Mouse (Mus musculus) forebrain, embryonic 11.5 days (tissue): Measurements from ENCODE around the gene Spata6. TPM values are rescaled to one million over a fixed set of nuclear protein-coding genes. Genes with fewer than 3 reads are reported as not detected.

Experiments
- ATAC-seq: fragments of 200-750 bp; cut with Nextera tagmentation; replicated peaks from 2 replicates; pipeline ENCODE4 v1.8.0; 2017; ENCODE audit warnings: moderate TSS enrichment; ENCODE audit not compliant: low FRiP score
- DNase-seq: peaks from one replicate; pipeline ENCODE4 v3.0.0-alpha.2; 2017; ENCODE audit warnings: low spot score
- H3K27ac ChIP-seq: fragments of 300-500 bp; sonication (generic); 2 replicates; pipeline ENCODE4 v1.5.1; 2014; ENCODE audit warnings: low read depth, low read length
- H3K27me3 ChIP-seq: fragments of 300-500 bp; sonication (generic); 2 replicates; pipeline ENCODE4 v1.6.1; 2014; ENCODE audit warnings: mild to moderate bottlenecking, low read length, mixed read lengths; ENCODE audit not compliant: control insufficient read depth, insufficient read depth
- H3K36me3 ChIP-seq: fragments of 300-500 bp; sonication (generic); 2 replicates; pipeline ENCODE4 v1.6.1; 2014; ENCODE audit warnings: mild to moderate bottlenecking, low read length, moderate library complexity, mixed read lengths; ENCODE audit not compliant: control insufficient read depth, insufficient read depth
- H3K4me1 ChIP-seq: fragments of 300-500 bp; sonication (generic); replicated peaks from 2 replicates; pipeline ENCODE4 v1.6.1; 2014; ENCODE audit warnings: low read length, mixed read lengths; ENCODE audit not compliant: control insufficient read depth, insufficient read depth
- H3K4me2 ChIP-seq: fragments of 300-500 bp; sonication (generic); 2 replicates; pipeline ENCODE4 v1.6.1; 2014; ENCODE audit warnings: low read depth, mild to moderate bottlenecking, low read length, moderate library complexity, mixed read lengths; ENCODE audit not compliant: severe bottlenecking
- H3K4me3 ChIP-seq: fragments of 300-500 bp; sonication (generic); 2 replicates; pipeline ENCODE4 v1.5.1; 2014; ENCODE audit warnings: low read depth, low read length
- H3K9ac ChIP-seq: fragments of 300-500 bp; sonication (generic); 2 replicates; pipeline ENCODE4 v1.6.1; 2014; ENCODE audit warnings: low read length
- H3K9me3 ChIP-seq: fragments of 300-500 bp; sonication (generic); 2 replicates; pipeline ENCODE4 v1.6.1; 2016; ENCODE audit warnings: low read length, mixed read lengths; ENCODE audit not compliant: control insufficient read depth
- WGBS: fragments of 180-500 bp; shearing (Covaris S2); extraction: QIAGEN DNeasy Blood & Tissue Kit; methylation state at CpG from one replicate; pipeline ENCODE4 v1.1.7; 2014; 5-methylcytosine and 5-hydroxymethylcytosine counted together
- polyA plus RNA-seq: library from polyadenylated mRNA; unstranded; fragments of >200 nt; fragmentation: Nextera tagmentation; extraction: Ambion mirVana; gene quantifications from 2 replicates; pipeline ENCODE4 v1.2.1, GENCODE M21; 2014

Spata6 gene
- polyA plus RNA-seq, 1 experiment from 2014 or later, result 32.9 TPM

DNA sequence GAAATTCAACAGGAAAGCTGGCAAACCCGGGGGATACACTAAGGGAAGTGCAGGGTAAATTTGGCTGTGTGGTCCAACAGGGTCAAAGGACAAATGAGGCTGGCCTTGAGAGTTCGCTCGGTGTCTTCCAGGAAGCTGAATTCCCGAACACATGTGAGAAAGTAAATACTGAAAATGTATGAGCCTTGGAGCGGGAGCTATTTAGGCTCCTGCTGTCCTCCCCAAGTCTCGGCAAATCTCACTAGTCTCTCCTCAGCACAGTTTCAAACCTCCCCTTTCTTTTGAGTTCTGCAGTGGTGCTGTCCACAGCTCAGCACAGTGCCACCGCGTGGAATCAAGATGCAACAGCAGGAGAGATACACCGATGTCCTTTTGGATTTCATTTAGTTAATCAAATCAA, 32.8 kb upstream of the Spata6 start:
- peak; percentile 87 for ATAC-seq
- Histone ChIP-seq H3K4me1 (no peaks in the 10 kb centered on the region; the same call in 1 of the 2 replicates), H3K4me3 (no peak overlapping the region), H3K4me2 (peak overlapping the region; percentile 15; the same call in 1 of the 2 replicates), H3K36me3 (no peaks in the 10 kb centered on the region), H3K27ac (no peak overlapping the region), H3K9ac (no peak overlapping the region), H3K9me3 (no peaks in the 10 kb centered on the region), H3K27me3 (no peaks in the 10 kb centered on the region)
- peak; percentile 74 for DNase-seq
- WGBS, result 6% methylated on average over 9 of the region's 9 CpGs

DNA sequence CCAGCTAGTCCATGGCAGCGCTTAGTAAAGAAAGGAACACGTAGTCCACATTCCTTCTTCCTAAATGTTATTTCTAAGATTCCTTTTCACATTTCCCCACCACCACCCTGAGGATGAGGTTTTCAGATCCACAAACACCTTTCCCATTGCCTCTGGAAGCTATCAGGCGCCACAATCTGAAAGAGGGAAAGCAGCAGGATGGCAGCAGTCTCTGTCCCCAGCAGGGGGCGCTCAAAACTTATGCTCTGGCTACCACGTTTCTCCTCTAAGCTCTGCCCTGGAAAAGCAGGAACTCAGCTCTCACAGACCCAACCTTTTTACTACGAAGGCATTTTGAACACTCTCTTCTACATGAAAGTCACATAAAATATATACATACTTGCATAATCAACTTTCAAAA, 32.2 kb upstream of the Spata6 start:
- H3K9me3 ChIP-seq, result no peaks in the 10 kb centered on the region
- H3K9ac ChIP-seq, result no peak overlapping the region
- no peak overlapping the region for H3K4me3 ChIP-seq
- H3K4me1 ChIP-seq, result no peaks in the 10 kb centered on the region; the same call in 1 of the 2 replicates
- 16% methylated on average over 6 of the region's 6 CpGs for WGBS
- peak overlapping the region; percentile 33 for H3K4me2 ChIP-seq
- no peaks in the 10 kb centered on the region for H3K27me3 ChIP-seq
- DNase-seq, result peak; percentile 86
- H3K27ac ChIP-seq, result no peak overlapping the region
- no peaks in the 10 kb centered on the region for H3K36me3 ChIP-seq
- peak; percentile 60 for ATAC-seq

DNA sequence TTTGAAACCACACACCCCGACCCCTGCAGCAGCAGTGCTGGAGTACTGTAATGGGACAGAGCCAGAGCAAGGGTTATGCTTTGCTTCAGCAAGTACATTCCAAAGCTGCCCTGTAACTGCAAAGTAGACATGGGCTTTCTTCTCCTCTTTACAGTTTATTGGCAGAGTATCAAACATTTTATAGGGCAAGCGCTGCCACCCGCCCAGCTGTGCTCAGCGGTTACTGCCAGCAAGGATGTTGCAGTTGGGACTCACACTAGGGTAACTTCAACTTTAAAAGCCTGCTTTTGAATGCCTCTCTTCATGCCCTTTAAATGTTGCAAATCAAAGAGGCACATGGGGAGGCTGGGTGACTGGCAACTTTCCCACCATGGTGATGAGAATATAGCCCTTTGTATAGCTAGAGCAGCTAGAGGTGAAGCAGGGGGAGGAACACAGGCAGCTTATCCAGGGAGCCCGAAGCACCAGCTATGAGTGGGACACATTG, 28.7 kb upstream of the Spata6 start:
- Histone ChIP-seq H3K9ac (no peak overlapping the region), H3K27me3 (no peaks in the 10 kb centered on the region), H3K4me2 (no peak overlapping the region), H3K27ac (no peak overlapping the region), H3K36me3 (no peaks in the 10 kb centered on the region), H3K4me3 (no peak overlapping the region), H3K9me3 (no peaks in the 10 kb centered on the region), H3K4me1 (no peaks in the 10 kb centered on the region)
- DNase-seq, result no peak
- 87% methylated on average over 5 of the region's 5 CpGs for WGBS
- no peak for ATAC-seq

DNA sequence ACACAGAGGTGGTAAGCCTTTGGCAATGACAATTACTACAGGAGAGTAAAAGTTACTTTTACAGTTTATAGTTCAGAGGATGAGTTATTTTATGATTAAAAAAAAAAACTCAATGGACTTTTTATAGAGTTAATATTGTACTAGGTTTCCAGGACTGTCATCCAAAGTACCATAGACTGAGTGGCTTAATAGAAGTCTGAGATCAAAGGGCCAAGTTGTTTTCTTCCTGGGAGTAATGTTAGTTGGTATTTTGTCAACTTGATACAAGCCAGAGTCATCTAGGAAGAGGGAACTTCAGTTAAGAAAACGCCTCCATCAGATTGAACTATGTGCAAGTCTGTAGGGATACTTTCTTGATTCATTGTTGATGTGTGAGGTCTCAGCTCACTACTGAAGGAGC, 18.4 kb upstream of the Spata6 start:
- Histone ChIP-seq H3K9ac (no peak overlapping the region), H3K27me3 (no peaks in the 10 kb centered on the region), H3K36me3 (no peaks in the 10 kb centered on the region), H3K4me1 (no peaks in the 10 kb centered on the region), H3K9me3 (no peaks in the 10 kb centered on the region), H3K4me3 (no peak overlapping the region), H3K4me2 (no peak overlapping the region), H3K27ac (no peak overlapping the region)
- DNase-seq, result no peak
- 94% methylated on average over 1 of the region's 1 CpGs for WGBS
- ATAC-seq, result no peak

DNA sequence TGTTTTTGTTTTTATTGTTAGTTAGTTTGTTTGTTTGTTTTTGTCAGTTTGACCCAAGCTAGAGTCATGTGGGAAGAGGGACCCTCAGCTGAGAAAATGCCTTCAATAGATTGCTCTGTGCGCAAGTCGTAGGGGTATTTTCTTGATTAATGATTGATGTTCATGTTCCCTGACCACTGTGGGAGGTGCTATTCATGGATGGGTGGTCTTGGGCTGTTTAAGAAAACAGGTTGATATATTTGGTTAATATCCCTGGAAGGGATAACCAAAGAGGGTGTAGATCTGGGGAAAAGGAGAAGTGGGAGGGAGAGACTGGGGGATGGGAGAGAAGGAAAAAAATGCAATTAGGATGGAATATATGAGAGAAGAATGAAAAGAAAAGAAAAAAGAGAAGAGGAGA, 15.7 kb upstream of the Spata6 start:
- ATAC-seq, result no peak
- WGBS, result 89% methylated on average over 2 of the region's 2 CpGs
- Histone ChIP-seq H3K9me3 (no peaks in the 10 kb centered on the region), H3K4me3 (no peak overlapping the region), H3K4me2 (no peak overlapping the region), H3K4me1 (no peaks in the 10 kb centered on the region), H3K36me3 (no peaks in the 10 kb centered on the region), H3K27me3 (no peaks in the 10 kb centered on the region), H3K9ac (no peak overlapping the region), H3K27ac (no peak overlapping the region)
- no peak for DNase-seq

DNA sequence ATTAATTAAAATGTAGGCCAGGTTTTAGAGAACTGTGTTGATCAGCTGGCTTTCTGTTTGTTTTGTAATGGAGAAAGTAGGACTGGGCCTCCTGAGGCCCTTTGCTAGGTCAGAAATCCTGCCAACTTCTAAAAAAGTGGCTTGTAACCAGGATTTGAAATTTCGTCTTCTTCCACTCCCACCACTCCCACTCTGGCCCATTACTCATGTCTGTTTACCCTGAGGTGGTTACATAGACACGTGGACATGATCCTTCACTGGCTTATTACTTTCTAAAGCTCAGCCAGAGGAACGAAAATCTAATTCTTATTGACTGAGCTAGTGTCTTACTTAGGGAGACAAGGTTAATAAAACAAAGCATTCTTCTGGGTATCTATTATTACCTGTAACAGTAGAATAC, 14.8 kb upstream of the Spata6 start:
- DNase-seq (no peak), ATAC-seq (no peak)
- no peaks in the 10 kb centered on the region for H3K4me1 ChIP-seq
- H3K4me2 ChIP-seq, result no peak overlapping the region
- no peaks in the 10 kb centered on the region for H3K27me3 ChIP-seq
- no peak overlapping the region for H3K27ac ChIP-seq
- H3K9ac ChIP-seq, result no peak overlapping the region
- no peaks in the 10 kb centered on the region for H3K9me3 ChIP-seq
- no peak overlapping the region for H3K4me3 ChIP-seq
- 83% methylated on average over 3 of the region's 3 CpGs for WGBS
- H3K36me3 ChIP-seq, result no peaks in the 10 kb centered on the region

DNA sequence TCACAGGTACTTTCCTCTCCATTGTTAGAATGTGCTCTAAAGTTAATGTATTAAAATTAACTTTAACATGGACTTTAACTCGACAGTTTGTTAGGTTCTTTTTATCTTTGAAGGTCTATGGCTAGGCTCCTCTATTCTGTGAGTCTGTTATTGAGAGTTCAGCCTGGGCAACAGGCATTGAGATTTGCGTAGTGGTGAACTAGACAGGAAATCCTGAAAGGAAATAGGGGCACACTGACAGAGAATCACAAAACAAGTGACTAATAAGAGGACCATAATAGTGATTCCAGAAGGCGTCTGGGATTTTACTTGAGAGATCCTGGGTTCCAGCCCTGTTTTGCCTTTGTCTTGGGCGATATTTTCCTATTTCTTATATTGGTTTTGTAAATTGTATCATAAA, 488 bp upstream of the Spata6 start:
- Histone ChIP-seq H3K9me3 (no peaks in the 10 kb centered on the region), H3K27ac (no peak overlapping the region), H3K27me3 (no peaks in the 10 kb centered on the region), H3K4me1 (peaks cover 3% of the 10 kb centered on the region; the same call in 1 of the 2 replicates), H3K4me2 (no peak overlapping the region; the same call in 1 of the 2 replicates), H3K9ac (no peak overlapping the region), H3K36me3 (no peaks in the 10 kb centered on the region), H3K4me3 (peak overlapping the region; percentile 81)
- 76% methylated on average over 4 of the region's 4 CpGs for WGBS
- DNase-seq (no peak), ATAC-seq (peak; percentile 6; the same call in 1 of the 2 replicates)

DNA sequence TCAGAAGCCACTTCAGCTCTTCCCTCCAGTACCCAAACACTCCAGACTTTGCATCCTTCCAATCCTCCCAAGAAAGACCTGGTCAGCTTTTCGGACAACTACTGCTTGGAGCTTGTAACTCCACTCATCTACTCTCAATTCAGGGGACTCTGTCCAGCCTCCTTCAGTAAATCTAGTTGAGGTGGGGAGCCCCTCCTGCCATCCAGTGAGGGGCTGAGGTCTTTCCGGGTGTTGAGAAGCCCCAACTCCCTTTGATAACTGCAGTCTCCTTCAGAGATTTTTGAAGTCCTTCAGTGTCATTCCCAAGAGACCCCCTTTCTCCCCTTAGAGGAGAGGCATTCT, 849 bp downstream of the Spata6 start:
- H3K36me3 ChIP-seq, result no peaks in the 10 kb centered on the region
- H3K27ac ChIP-seq, result no peak overlapping the region
- peak overlapping the region; percentile 81 for H3K4me3 ChIP-seq
- DNase-seq (peak; percentile 51), ATAC-seq (no peak)
- peaks cover 3% of the 10 kb centered on the region; the same call in 1 of the 2 replicates for H3K4me1 ChIP-seq
- 19% methylated on average over 2 of the region's 2 CpGs for WGBS
- no peaks in the 10 kb centered on the region for H3K9me3 ChIP-seq
- no peaks in the 10 kb centered on the region for H3K27me3 ChIP-seq
- peak overlapping the region; percentile 75 for H3K4me2 ChIP-seq
- peak overlapping the region; percentile 77 for H3K9ac ChIP-seq

DNA sequence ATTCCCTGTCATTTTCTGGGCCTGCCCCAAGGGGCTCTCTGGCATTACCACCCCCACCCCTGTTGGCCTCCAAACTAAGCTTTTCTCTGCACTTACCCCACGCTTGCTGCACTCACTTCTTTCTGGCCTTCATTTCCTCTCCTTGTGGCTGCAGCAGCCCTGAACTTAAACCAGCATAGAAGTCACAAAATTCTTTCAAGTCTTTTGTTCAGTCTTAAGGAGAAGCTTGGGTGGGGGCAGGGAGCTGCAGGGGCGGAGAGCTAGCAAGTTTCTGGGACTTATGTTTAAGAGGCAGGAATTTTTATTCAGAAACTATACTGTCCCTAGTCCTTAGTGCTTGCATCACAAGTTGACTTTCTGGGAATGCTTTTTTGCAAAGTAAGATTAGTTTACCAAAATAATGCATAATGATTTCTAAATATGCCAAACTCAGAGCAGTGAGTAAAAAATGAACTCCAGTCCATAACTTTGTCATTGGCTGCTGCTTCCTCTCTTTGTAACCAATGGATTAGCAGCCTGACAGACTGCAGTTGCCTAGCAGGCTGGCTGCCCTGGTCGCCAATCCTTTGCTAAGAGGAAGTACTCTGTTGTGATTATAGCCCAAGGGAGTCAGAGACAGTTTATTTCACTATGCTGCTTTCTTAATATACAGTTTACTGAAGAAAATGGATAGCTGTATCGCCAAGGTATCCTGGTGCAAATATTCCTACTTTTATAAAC, 1.5 kb downstream of the Spata6 start:
- H3K9ac ChIP-seq, result no peak overlapping the region; the same call in 1 of the 2 replicates
- no peak overlapping the region for H3K27ac ChIP-seq
- peak overlapping the region; percentile 81 for H3K4me3 ChIP-seq
- H3K4me1 ChIP-seq, result peaks cover 3% of the 10 kb centered on the region; the same call in 1 of the 2 replicates
- no peaks in the 10 kb centered on the region for H3K9me3 ChIP-seq
- H3K27me3 ChIP-seq, result no peaks in the 10 kb centered on the region
- ATAC-seq (no peak), DNase-seq (no peak)
- 31% methylated on average over 4 of the region's 4 CpGs for WGBS
- no peaks in the 10 kb centered on the region for H3K36me3 ChIP-seq
- peak overlapping the region; percentile 75 for H3K4me2 ChIP-seq
